Mouse (Mus musculus) adipocyte (in vitro differentiated cells): ENCODE data around the gene Olfr632.
"Not testable (repeated sequence)": the region's sequence is repeated elsewhere in the genome, so short reads cannot be mapped to it uniquely, and the experiment has no call there.

ENCODE experiments used
- DNase-seq: peaks from one replicate; pipeline ENCODE4 v3.0.0-alpha.2; 2016; ENCODE audit warnings: low spot score

Gene Olfr632

DNA sequence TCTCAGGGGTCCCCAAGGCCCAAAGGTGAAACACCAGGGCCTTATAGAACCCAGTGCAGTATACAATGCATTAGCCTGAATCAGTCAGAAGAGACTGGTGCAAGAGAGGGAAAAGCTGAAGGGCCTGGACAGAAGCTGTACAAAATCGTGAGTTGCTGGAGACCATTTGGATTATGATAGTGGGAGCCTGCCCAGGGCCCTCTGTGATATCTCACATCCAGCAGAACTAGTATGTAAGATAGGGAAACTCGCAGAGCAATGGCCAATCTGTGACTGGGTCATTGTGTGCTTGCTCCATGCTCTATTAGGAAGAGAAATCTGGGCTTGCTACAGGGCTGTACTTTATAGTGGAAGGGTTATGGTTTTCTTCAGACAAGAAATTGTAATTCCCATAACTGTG lies at the start of gene Olfr632:
Gene Olfr632, plus strand, starts transcription at position 84 of the 400 bp plus-strand sequence.
- DNase-seq = no peak

DNA sequence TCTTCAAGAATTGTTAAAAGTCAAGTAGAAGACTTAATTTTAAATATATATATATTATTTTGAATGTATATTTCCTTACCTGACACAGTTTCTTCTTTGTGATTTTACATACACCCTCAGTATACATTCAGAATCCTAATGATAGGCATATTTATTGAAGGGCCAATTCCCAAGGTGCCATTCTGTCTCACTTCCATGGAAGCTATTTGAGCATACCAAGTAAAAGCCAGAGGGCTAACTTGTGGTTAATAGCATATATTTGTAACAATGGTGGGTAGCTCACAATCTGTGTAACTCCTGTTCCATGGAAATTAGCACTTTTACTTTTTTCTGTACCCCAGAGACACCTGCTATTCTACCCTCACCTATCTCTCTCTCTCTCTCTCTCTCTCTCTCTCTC lies 48.0 kb upstream of the Olfr632 start, which contains the start of gene Olfr66:
Gene Olfr66, minus strand, starts transcription at position 101 of the 400 bp plus-strand sequence.
- no peak for DNase-seq

DNA sequence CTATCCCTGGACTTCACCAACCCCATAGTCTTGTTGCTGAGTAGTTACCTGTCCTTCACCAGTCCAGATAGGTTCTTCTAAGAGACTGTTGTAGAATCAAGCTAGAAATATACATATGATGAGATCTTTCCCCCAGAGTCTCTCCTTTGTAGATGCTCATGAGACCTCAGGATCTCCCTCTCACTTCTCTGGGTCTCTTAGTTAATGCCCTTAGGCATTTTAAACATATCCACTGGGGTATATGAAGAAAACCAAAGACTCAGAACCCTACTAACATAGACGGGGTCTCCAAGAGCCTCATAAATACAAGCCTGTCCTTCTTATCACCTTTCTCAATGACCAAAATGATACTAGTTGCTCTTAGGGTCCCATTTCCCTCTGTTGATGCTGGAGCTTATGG lies 39.8 kb upstream of the Olfr632 start, which contains the start of gene Olfr64:
Gene Olfr64, minus strand, starts transcription at position 101 of the 400 bp plus-strand sequence.
- DNase-seq = no peak

DNA sequence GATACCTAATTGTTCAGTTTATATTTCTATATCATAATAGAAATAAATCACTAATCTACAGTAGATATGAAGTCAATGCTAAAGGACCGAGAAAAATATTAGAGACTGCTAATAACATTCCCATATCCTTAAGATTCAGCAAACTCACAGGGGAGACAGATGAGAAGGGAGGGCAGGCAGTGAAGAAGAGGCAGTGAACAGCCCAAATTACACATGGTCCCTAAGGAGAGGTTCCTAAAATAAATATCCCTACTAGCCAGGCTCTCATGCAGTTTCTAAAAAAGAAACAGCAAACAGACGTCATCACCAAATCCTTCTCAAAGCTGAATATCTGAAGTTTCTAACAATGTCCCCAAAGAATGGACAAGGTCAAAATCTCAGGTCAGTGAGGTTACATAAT lies 31.0 kb upstream of the Olfr632 start, which contains the start of gene Olfr65:
Gene Olfr65, plus strand, starts transcription at position 301 of the 400 bp plus-strand sequence.
- no peak for DNase-seq

DNA sequence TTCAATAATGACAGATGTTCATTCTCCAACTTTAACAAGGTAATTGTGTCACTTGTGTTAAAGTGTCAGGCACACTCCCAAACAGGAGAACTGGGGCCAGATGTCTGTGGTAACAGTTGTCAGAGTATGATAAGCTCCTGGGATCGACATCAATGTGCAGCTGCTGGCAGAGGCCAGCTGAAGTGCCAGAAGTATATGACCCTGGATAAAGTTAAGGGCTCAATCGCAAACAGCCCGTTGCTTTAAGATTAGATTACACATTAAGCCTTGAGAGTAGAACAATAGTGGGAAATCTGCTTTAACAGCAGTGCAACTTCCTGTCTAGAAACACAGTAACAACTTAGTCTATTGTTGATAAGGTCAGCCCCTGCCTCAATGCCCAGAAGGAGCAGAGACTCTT lies 24.1 kb upstream of the Olfr632 start:
- DNase-seq = no peak

DNA sequence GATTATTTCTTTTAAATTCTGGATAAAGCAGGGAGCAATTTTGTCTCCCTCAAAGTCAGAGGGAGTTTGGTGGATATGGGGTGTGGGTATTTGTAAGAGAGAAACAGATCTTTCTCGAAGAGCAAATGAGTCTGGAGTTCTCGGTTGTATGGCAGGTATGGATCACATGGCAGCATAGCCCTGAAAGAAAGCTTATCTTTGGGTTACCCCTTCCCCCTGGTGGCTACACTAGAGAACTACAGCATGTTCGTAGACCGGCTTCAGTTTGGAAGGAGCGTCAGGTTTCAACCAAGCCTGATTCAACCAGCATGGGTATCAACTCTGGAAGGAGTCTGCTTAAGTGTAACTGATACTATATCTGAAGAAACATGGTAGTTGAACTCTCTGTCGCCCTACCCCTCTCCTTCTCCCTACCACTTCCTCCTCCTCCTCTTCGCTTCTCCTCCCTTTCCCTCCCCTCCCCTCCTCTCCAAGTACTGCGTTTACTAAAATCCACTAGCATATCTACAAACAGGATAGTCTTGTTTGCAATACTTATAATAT lies 21.1 kb upstream of the Olfr632 start:
- DNase-seq = no peak

DNA sequence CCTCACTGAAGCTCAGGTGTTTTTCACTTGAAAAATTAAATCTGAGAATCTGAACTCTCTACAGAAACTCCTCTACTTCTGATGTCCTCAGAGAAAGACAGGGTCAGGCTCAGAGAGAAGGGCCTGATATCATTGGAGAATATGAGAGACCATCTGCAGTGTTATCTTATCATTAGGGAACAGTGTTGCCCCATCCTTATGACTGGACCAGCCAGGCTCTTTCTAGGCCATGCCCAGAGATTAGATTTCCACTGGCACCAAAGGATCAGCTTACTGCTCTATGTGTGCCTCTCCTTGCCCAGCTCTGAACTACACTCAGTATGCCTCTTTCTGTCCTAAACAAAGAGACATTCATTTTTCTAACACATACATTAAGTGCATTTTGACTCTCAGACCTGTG lies 18.8 kb upstream of the Olfr632 start:
- DNase-seq = no peak

DNA sequence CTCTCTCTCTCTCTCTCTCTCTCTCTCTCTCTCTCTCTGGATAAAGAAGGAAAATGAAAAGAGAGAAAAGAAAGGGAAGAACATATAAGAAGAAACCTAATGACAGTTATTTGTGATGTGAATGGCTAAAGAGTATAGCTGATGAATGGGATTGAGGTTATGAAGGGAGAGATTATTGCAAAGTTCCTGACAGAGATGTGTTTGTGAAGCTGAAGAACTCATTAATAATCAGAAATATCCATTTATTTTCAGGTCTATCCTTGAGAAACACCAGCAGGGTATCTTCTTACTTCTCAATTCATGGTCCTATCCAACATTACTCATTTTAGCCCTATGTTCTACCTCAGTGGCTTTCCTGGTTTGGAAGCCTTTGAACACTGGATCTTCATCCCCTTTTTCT lies 5.6 kb upstream of the Olfr632 start, which contains the start of gene Olfr631:
Gene Olfr631, plus strand, starts transcription at position 301 of the 400 bp plus-strand sequence.
- DNase-seq = no peak

DNA sequence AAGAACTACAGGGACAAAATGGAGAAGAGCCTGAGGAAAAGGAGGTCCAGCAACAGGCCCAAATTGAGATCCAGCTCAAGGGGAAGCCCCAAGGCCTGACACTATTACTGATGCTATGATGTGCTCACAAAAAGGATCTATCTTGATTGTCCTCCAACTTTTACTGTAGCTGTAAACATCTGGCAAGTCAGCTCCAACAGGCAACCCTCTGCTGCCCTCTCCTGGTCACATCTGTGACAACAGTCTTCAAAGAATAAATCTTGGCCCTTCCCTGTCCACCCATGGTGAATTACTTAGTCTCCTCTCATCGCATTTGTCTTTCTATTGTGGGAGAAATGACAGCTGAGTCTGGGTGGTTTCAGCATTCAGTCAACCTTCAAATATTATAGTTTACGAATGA lies 8.6 kb downstream of the Olfr632 start:
- peak; percentile 70 for DNase-seq

DNA sequence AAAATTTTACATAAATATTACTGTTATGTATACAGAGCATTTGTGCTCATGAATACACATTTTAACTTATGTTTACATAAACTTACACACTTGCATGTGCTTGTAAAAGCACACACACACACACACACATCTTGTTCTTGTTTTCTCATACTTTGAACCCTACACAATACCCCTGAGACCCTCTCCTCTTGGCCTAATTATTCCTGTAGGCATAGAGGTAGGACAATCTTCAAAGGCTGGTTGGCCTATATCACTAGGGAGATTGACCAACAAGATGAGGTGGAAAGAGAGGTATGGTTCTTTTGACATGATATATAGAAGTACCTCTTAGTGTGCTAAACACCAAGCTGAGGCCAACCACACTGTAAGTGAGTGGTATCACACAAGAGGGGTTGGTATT lies 10.0 kb downstream of the Olfr632 start, which contains the start of gene Olfr633:
Gene Olfr633, plus strand, starts transcription at position 301 of the 400 bp plus-strand sequence.
- DNase-seq = no peak

DNA sequence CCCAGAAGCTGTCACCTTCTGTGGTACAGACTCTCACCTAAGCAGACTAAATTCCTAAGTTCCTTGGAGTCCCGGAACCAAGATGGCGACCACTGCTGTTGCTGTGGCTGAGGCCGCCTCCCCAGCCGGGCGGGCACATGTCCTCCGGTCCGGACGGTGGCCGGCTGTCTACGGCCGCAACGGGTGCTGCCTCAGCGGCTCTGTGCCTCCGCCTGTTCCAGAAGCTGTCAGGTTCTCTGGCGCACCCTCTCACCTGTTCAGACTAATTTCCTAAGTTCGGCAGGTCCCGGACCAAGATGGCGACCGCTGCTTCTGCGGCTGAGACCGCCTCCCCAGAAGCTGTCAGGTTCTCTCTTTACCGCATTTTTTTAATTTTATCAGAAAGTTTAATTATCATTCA lies 32.7 kb downstream of the Olfr632 start:
- DNase-seq = not testable (repeated sequence)

DNA sequence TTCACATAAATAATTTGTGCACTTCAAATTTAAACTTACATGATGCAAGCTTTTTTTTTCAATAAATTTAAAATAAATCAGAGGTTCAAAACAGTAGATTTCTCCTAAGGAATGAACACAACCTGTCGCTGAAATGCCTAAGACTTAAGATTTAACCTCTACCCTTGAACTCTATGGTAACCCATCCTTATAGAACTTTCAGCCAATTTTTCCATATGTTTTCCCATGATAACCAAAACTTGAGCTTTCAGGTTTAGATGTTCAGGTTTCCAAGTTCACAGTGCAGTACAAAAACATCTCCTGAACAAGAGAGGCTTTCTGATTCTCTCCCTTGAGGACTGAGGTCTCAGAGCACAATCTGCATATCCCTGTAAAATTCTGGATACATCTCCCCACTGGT lies 36.7 kb downstream of the Olfr632 start, which contains the start of gene Olfr635:
Gene Olfr635, plus strand, starts transcription at position 301 of the 400 bp plus-strand sequence.
- DNase-seq = no peak

DNA sequence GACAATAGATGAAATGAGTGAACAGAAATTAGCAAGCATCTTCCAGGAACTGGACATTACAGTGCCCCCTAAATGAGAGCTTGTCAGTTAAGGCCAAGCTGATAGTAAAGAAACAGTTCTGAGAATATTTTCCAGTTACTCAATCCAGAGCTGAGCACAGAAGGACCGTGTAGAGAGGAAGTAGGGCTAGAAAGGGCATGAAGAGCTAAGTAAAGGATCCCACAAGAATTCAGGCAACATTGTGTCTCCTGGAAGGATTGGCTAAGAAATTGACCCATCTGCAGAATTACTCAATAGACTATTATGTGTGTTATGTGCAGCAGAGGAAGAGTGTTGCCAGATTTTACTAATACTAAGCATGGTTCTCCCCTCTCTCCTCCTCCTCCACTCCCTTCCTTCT lies 37.6 kb downstream of the Olfr632 start:
- DNase-seq = no peak
